Comparison of ENCODE assay signal across 15 mouse cellular contexts in the genomic region with DNA sequence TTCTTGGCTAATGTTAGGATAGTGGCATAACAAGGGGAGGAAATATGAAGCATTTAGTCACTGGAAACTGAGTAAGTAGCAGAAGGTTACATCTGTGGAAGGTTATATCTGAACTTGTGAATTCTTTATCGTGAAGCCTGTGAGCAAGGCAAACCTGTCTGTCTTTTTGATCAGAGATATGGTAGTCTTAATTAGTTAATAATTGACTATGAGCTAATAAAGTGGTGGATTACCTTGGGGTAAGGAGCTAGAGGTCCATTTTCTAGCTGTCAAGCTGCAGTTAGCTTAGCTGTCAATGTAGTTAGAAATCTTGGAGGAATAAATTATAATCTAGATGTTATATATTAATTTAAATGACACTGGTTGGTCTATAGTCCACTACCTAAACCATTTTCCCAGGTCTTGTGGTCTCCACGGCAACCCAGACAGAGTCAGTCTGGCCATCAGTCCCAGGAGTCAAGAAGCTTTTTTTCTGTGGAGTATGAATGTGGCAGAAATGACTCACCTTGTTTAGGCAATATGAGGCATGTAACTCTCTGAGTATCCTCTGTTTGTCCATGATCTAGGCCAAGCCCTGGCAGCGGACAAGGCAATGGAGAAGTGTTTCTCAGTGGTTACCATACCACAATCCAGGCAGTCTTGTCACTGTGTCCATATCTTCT.
A peak's percentile ranks its signal among the peaks of the same experiment; 100 is the strongest.
DNase-seq lines count a peak whose midpoint lies in the region; ATAC-seq lines count a peak whose summit lies in the region.
"Had no signal": no experiment of that assay in that cellular context is flagged by ENCODE, and none has a peak within 500 bp of the region (broad histone marks: within the 10 kb centered on the region; RNA-seq: fewer than 3 reads in every experiment).

No protein-coding gene starts in this region.

- H3K4me2 ChIP-seq in intestine, embryonic 14.5 days (ENCODE audit: low read length), result no peak overlapping the region
- no peak overlapping the region for H3K4me2 ChIP-seq in intestine, embryonic 15.5 days (replicated peaks)
- H3K4me2 ChIP-seq in neural tube, embryonic 15.5 days, result no peak overlapping the region
- H3K4me2 ChIP-seq: forebrain, embryonic 13.5 days; heart, embryonic 12.5 days had no signal

- no peak overlapping the region for H3K27ac ChIP-seq in intestine, embryonic 14.5 days (ENCODE audit: low read depth)
- H3K27ac ChIP-seq in intestine, embryonic 15.5 days, result no peak overlapping the region
- no peak overlapping the region for H3K27ac ChIP-seq in neural tube, embryonic 15.5 days (replicated peaks)
- H3K27ac ChIP-seq: embryonic facial prominence, embryonic 10.5 days; forebrain, embryonic 13.5 days had no signal

- no peaks in the 10 kb centered on the region for H3K9me3 ChIP-seq in intestine, embryonic 14.5 days (ENCODE audit: control insufficient read depth, low read length)
- H3K9me3 ChIP-seq in intestine, embryonic 15.5 days, result no peaks in the 10 kb centered on the region
- H3K9me3 ChIP-seq in neural tube, embryonic 15.5 days (replicated peaks), result no peaks in the 10 kb centered on the region
- H3K9me3 ChIP-seq: embryonic facial prominence, embryonic 10.5 days; forebrain, embryonic 13.5 days; heart, embryonic 12.5 days had no signal

- peak; percentile 41 for DNase-seq in adrenal gland, adult 2 months
- no peak for DNase-seq in adrenal gland, postnatal 4 days (ENCODE audit: low spot score in 2 of 2)
- no peak for DNase-seq in intestine, embryonic 14.5 days (ENCODE audit: low spot score)
- peak; percentile 7 for DNase-seq in urinary bladder, postnatal 14 days (ENCODE audit: low spot score)
- no peak for DNase-seq in urinary bladder, adult 2 months (ENCODE audit: low spot score)
- DNase-seq: cerebellum, adult 18-20 months; cerebellum, postnatal 10 days; forebrain, postnatal 0 days; gastrocnemius, postnatal 14 days had no signal

- H3K27me3 ChIP-seq in intestine, embryonic 14.5 days (replicated peaks; ENCODE audit: control insufficient read depth, insufficient read depth, low read length), result no peaks in the 10 kb centered on the region
- no peaks in the 10 kb centered on the region for H3K27me3 ChIP-seq in intestine, embryonic 15.5 days (replicated peaks)
- H3K27me3 ChIP-seq in neural tube, embryonic 15.5 days (replicated peaks), result no peaks in the 10 kb centered on the region
- H3K27me3 ChIP-seq: forebrain, embryonic 13.5 days; heart, embryonic 12.5 days had no signal

- no peak overlapping the region for H3K4me3 ChIP-seq in intestine, embryonic 14.5 days (ENCODE audit: low read depth, low read length)
- no peak overlapping the region for H3K4me3 ChIP-seq in intestine, embryonic 15.5 days (replicated peaks)
- no peak overlapping the region for H3K4me3 ChIP-seq in neural tube, embryonic 15.5 days (replicated peaks)
- H3K4me3 ChIP-seq: embryonic facial prominence, embryonic 10.5 days; forebrain, embryonic 13.5 days; heart, embryonic 12.5 days had no signal

- 71% methylated on average over 3 of the region's 3 CpGs for WGBS in intestine, embryonic 14.5 days
- 74% methylated on average over 3 of the region's 3 CpGs for WGBS in intestine, embryonic 15.5 days
- 92% methylated on average over 3 of the region's 3 CpGs for WGBS in neural tube, embryonic 15.5 days

- no peaks in the 10 kb centered on the region for H3K36me3 ChIP-seq in intestine, embryonic 14.5 days (ENCODE audit: control insufficient read depth, insufficient read depth, low read length)
- no peaks in the 10 kb centered on the region for H3K36me3 ChIP-seq in intestine, embryonic 15.5 days
- no peaks in the 10 kb centered on the region for H3K36me3 ChIP-seq in neural tube, embryonic 15.5 days
- H3K36me3 ChIP-seq: embryonic facial prominence, embryonic 10.5 days; heart, embryonic 12.5 days had no signal

- no peaks in the 10 kb centered on the region for H3K4me1 ChIP-seq in intestine, embryonic 14.5 days (replicated peaks; ENCODE audit: control insufficient read depth, insufficient read depth, low read length)
- H3K4me1 ChIP-seq in intestine, embryonic 15.5 days (replicated peaks), result no peaks in the 10 kb centered on the region
- no peaks in the 10 kb centered on the region for H3K4me1 ChIP-seq in neural tube, embryonic 15.5 days
- H3K4me1 ChIP-seq: forebrain, embryonic 13.5 days had no signal

- ATAC-seq in intestine, embryonic 14.5 days (replicated peaks; ENCODE audit: low FRiP score, low TSS enrichment, low read depth), result 0 out of 2 replicates have a peak, but pooled peaks have one; percentile 27
- no peak for ATAC-seq in intestine, embryonic 15.5 days
- ATAC-seq in neural tube, embryonic 15.5 days (ENCODE audit: low FRiP score), result no peak
- ATAC-seq: forebrain, embryonic 13.5 days; forebrain, postnatal 0 days; hindbrain, embryonic 16.5 days had no signal

- no peak overlapping the region for H3K9ac ChIP-seq in intestine, embryonic 14.5 days (ENCODE audit: low read length)
- no peak overlapping the region for H3K9ac ChIP-seq in intestine, embryonic 15.5 days
- H3K9ac ChIP-seq in neural tube, embryonic 15.5 days (replicated peaks), result no peak overlapping the region
- H3K9ac ChIP-seq: forebrain, embryonic 13.5 days; forebrain, postnatal 0 days; heart, embryonic 12.5 days had no signal

Comparison
In these comparisons a context has a peak if more than half of its experiments do, and no peak if none do; other contexts are left out.
1. DNase-seq: peak in adrenal gland, adult 2 months (single experiment) and urinary bladder, postnatal 14 days (single experiment); none in adrenal gland, postnatal 4 days (0 of 2), intestine, embryonic 14.5 days (single experiment) and urinary bladder, adult 2 months (single experiment).